Mouse (Mus musculus) bone marrow, adult 2 months (tissue): ENCODE measurements around the gene Fam207a.

Experiments used
- CTCF ChIP-seq: fragments of 200-500 bp; IDR thresholded peaks from 2 replicates; pipeline ENCODE4 v1.5.1; 2011; ENCODE audit warnings: low read length, control low read depth; ENCODE audit not compliant: control insufficient read depth, insufficient read depth
- POLR2A ChIP-seq: fragments of 200-500 bp; IDR thresholded peaks from 2 replicates; pipeline ENCODE4 v1.6.1; 2011; ENCODE audit warnings: low read depth, mild to moderate bottlenecking, control low read depth, low read length, borderline replicate concordance; ENCODE audit not compliant: control insufficient read depth

GRCm38 (mm10) chr10:77540576-77541102, 25.1 kb upstream of the Fam207a start:
- no peak for TF ChIP-seq CTCF
- TF ChIP-seq POLR2A: no peak
